In genomic region chr8:128327281-128327680, GRCm38 (mm10) we compare ENCODE assay signal across 30 mouse cellular contexts. TPM values are rescaled to one million over a fixed set of nuclear protein-coding genes. Genes with fewer than 3 reads are reported as not detected.
DNase-seq lines count a peak whose midpoint lies in the region; ATAC-seq and TF ChIP-seq lines count a peak whose summit lies in the region.
"Had no signal": no experiment of that assay in that cellular context is flagged by ENCODE, and none has a peak within 500 bp of the region (broad histone marks: within the 10 kb centered on the region; RNA-seq: fewer than 3 reads in every experiment).

No protein-coding gene starts in this region.

- peak; percentile 9 for DNase-seq in embryo, embryonic 11 days
- DNase-seq in embryo, embryonic 10 days (ENCODE audit: low spot score): no peak
- no peak for DNase-seq in kidney, postnatal 14 days
- no peak for DNase-seq in lung, postnatal 0 days (ENCODE audit: low spot score)
- DNase-seq in lung, adult 2 months: no peak
- DNase-seq in layer of hippocampus, adult 18-20 months (ENCODE audit: low spot score in 2 of 2): no peak
- DNase-seq: adrenal gland, adult 2 months; adrenal gland, postnatal 36 days; cerebellum, adult 18-20 months; cerebellum, postnatal 10 days; gastrocnemius, adult 2 months; heart, adult 2 months; kidney, postnatal 36 days; layer of hippocampus, postnatal 36 days; left cerebral cortex, postnatal 4 days; right cerebral cortex, postnatal 25 days; thymus, postnatal 14 days had no signal

- WGBS in kidney, embryonic 16.5 days: 59% methylated on average over 1 of the region's 1 CpGs
- WGBS in lung, postnatal 0 days: 85% methylated on average over 1 of the region's 1 CpGs
- WGBS in lung, adult 2 months: 88% methylated on average over 1 of the region's 1 CpGs

- no peak overlapping the region for H3K9ac ChIP-seq in kidney, embryonic 16.5 days (replicated peaks; ENCODE audit: low read length)
- H3K9ac ChIP-seq in lung, postnatal 0 days (replicated peaks; ENCODE audit: low read depth): no peak overlapping the region
- H3K9ac ChIP-seq: embryonic facial prominence, embryonic 13.5 days; forebrain, embryonic 15.5 days; heart, embryonic 12.5 days; hindbrain, embryonic 14.5 days; liver, embryonic 15.5 days; midbrain, embryonic 15.5 days; neural tube, embryonic 15.5 days; stomach, embryonic 15.5 days had no signal

- H3K4me3 ChIP-seq in kidney, embryonic 16.5 days (ENCODE audit: low read length): no peak overlapping the region
- H3K4me3 ChIP-seq in lung, postnatal 0 days (ENCODE audit: low read depth, low read length): no peak overlapping the region
- H3K4me3 ChIP-seq in lung, adult 2 months (replicated peaks; ENCODE audit: extremely low read depth, low read depth, low read length): no peak overlapping the region
- H3K4me3 ChIP-seq: embryonic facial prominence, embryonic 13.5 days; forebrain, embryonic 10.5 days; forebrain, embryonic 15.5 days; gastrocnemius, adult 2 months; heart, adult 2 months; heart, embryonic 12.5 days; liver, embryonic 15.5 days; midbrain, embryonic 10.5 days; midbrain, embryonic 15.5 days; neural tube, embryonic 15.5 days; stomach, embryonic 15.5 days had no signal

- TF ChIP-seq CTCF in lung, postnatal 0 days (IDR thresholded peaks at IDR 0.05): no peak
- no peak for TF ChIP-seq CTCF in lung, adult 2 months (IDR thresholded peaks at IDR 0.05; ENCODE audit: insufficient read depth, low read length)

- TF ChIP-seq EP300 in lung, postnatal 0 days (IDR thresholded peaks at IDR 0.05): no peak

- no peak for TF ChIP-seq POLR2A in lung, adult 2 months (IDR thresholded peaks at IDR 0.05; ENCODE audit: borderline replicate concordance, extremely low read depth, low read depth, low read length)

- H3K9me3 ChIP-seq in kidney, embryonic 16.5 days (ENCODE audit: low read length): no peaks in the 10 kb centered on the region
- H3K9me3 ChIP-seq in lung, postnatal 0 days (ENCODE audit: low read length): no peaks in the 10 kb centered on the region
- H3K9me3 ChIP-seq: embryonic facial prominence, embryonic 13.5 days; forebrain, embryonic 10.5 days; forebrain, embryonic 15.5 days; heart, embryonic 12.5 days; liver, embryonic 15.5 days; midbrain, embryonic 10.5 days; midbrain, embryonic 15.5 days; neural tube, embryonic 15.5 days; stomach, embryonic 15.5 days had no signal

- peaks cover 5% of the 10 kb centered on the region for H3K4me1 ChIP-seq in kidney, embryonic 16.5 days (ENCODE audit: insufficient read depth, low read length)
- no peaks in the 10 kb centered on the region for H3K4me1 ChIP-seq in lung, postnatal 0 days (ENCODE audit: insufficient read depth, low read depth, low read length)
- H3K4me1 ChIP-seq in lung, adult 2 months (ENCODE audit: control insufficient read depth, insufficient read depth, low read length): no peaks in the 10 kb centered on the region; the same call in 1 of the 2 replicates
- H3K4me1 ChIP-seq: forebrain, embryonic 15.5 days; liver, embryonic 15.5 days; midbrain, embryonic 15.5 days; neural tube, embryonic 15.5 days; stomach, embryonic 15.5 days had no signal

- H3K27ac ChIP-seq in kidney, embryonic 16.5 days (ENCODE audit: low read length): peak overlapping the region; percentile 19; the same call in 1 of the 2 replicates
- H3K27ac ChIP-seq in lung, postnatal 0 days (ENCODE audit: low read length): 0 out of 2 replicates have a peak overlapping the region, but pooled peaks have one; percentile 14
- H3K27ac ChIP-seq: embryonic facial prominence, embryonic 13.5 days; forebrain, embryonic 10.5 days; forebrain, embryonic 15.5 days; gastrocnemius, adult 2 months; heart, adult 2 months; hindbrain, embryonic 14.5 days; liver, embryonic 15.5 days; midbrain, embryonic 10.5 days; midbrain, embryonic 15.5 days; neural tube, embryonic 15.5 days; stomach, embryonic 15.5 days had no signal

- H3K4me2 ChIP-seq in kidney, embryonic 16.5 days (replicated peaks; ENCODE audit: low read depth, low read length): no peak overlapping the region
- no peak overlapping the region for H3K4me2 ChIP-seq in lung, postnatal 0 days (replicated peaks; ENCODE audit: low read depth, low read length)
- H3K4me2 ChIP-seq: embryonic facial prominence, embryonic 13.5 days; forebrain, embryonic 15.5 days; heart, embryonic 12.5 days; hindbrain, embryonic 14.5 days; liver, embryonic 15.5 days; midbrain, embryonic 15.5 days; neural tube, embryonic 15.5 days; stomach, embryonic 15.5 days had no signal

- ATAC-seq in kidney, embryonic 16.5 days (ENCODE audit: low FRiP score, low TSS enrichment): peak; percentile 59; the same call in 1 of the 2 replicates
- no peak for ATAC-seq in lung, postnatal 0 days
- ATAC-seq: activated CD4-positive, CD25-positive, alpha-beta regulatory T cell, adult 4 months; forebrain, embryonic 15.5 days; midbrain, embryonic 15.5 days had no signal

- no peaks in the 10 kb centered on the region for H3K27me3 ChIP-seq in kidney, embryonic 16.5 days (ENCODE audit: insufficient read depth, low read length)
- H3K27me3 ChIP-seq in lung, postnatal 0 days (replicated peaks; ENCODE audit: insufficient read depth, low read length): no peaks in the 10 kb centered on the region
- H3K27me3 ChIP-seq: CH12.LX; embryonic facial prominence, embryonic 13.5 days; forebrain, embryonic 15.5 days; heart, embryonic 12.5 days; liver, embryonic 15.5 days; midbrain, embryonic 15.5 days; neural tube, embryonic 15.5 days; stomach, embryonic 15.5 days had no signal

- H3K36me3 ChIP-seq in kidney, embryonic 16.5 days (ENCODE audit: insufficient read depth, low read length): no peaks in the 10 kb centered on the region
- no peaks in the 10 kb centered on the region for H3K36me3 ChIP-seq in lung, postnatal 0 days (ENCODE audit: insufficient read depth, low read length)
- H3K36me3 ChIP-seq: embryonic facial prominence, embryonic 13.5 days; forebrain, embryonic 10.5 days; forebrain, embryonic 15.5 days; heart, embryonic 12.5 days; liver, embryonic 15.5 days; midbrain, embryonic 10.5 days; midbrain, embryonic 15.5 days; neural tube, embryonic 15.5 days; stomach, embryonic 15.5 days had no signal

RNA-seq across cellular contexts. Expression of gene Nrp1, which starts 31.1 kb away (rescaled TPM):
- 149 and 153 TPM in 2 replicates for polyA plus RNA-seq in kidney, embryonic 16.5 days (2015; fragmentation: Nextera tagmentation; extraction: Ambion mirVana)
- polyA plus RNA-seq in lung, postnatal 0 days (2015; fragmentation: Nextera tagmentation; extraction: Ambion mirVana): 158 and 187 TPM in 2 replicates
- polyA plus RNA-seq in lung, adult 2 months (2012; rRNA removed): 121 and 156 TPM in 2 replicates
- 10 to 100 TPM; 90.2 to 91.4 TPM for total RNA-seq in layer of hippocampus, adult 18-20 months (2021)
